Mouse (Mus musculus): Measurements from ENCODE around the gene Eif4g1. TPM values are rescaled to one million over a fixed set of nuclear protein-coding genes. Genes with fewer than 3 reads are reported as not detected.

Eif4g1 gene
- polyA plus RNA-seq, 1 experiment, result 232 TPM

- no peak overlapping the region for H3K4me2 ChIP-seq (ENCODE audit: low read depth)
- no peaks in the 10 kb centered on the region for H3K36me3 ChIP-seq (ENCODE audit: control insufficient read depth, insufficient read depth)
- no peaks in the 10 kb centered on the region for H3K27me3 ChIP-seq (ENCODE audit: control insufficient read depth, insufficient read depth, insufficient read length)
- no peaks in the 10 kb centered on the region for H3K79me2 ChIP-seq (ENCODE audit: control insufficient read depth, insufficient read depth)
- H3ac ChIP-seq (ENCODE audit: control insufficient read depth, insufficient read length), result no peak overlapping the region
- TF ChIP-seq MAX (IDR thresholded peaks at IDR 0.05; ENCODE audit: low read depth) (no peak), POLR2AphosphoS2 (IDR thresholded peaks at IDR 0.05; ENCODE audit: insufficient read length, low read depth) (no peak), REST (IDR thresholded peaks at IDR 0.05; ENCODE audit: insufficient read depth, insufficient read length) (no peak), USF1 (IDR thresholded peaks at IDR 0.05; ENCODE audit: low read depth) (no peak), CEBPB (IDR thresholded peaks at IDR 0.05; ENCODE audit: insufficient read depth, poor library complexity, severe bottlenecking) (no peak), MYOG (IDR thresholded peaks at IDR 0.05; ENCODE audit: control insufficient read depth in 1 of 3, insufficient read depth in 1 of 3, insufficient read length in 2 of 3, low read depth in 2 of 3) (no peak), MYOD1 (IDR thresholded peaks at IDR 0.05; ENCODE audit: control insufficient read depth in 1 of 3, insufficient read length in 2 of 3, low read depth in 2 of 3) (no peak), POLR2A (IDR thresholded peaks at IDR 0.05; ENCODE audit: insufficient read length, low read depth) (no peak), TCF12 (IDR thresholded peaks at IDR 0.05; ENCODE audit: insufficient read depth, poor library complexity, severe bottlenecking) (no peak), E2F4 (IDR thresholded peaks at IDR 0.05; ENCODE audit: insufficient read depth) (no peak), SRF (IDR thresholded peaks at IDR 0.05; ENCODE audit: control insufficient read depth, insufficient read length, low read depth) (no peak), TCF3 (IDR thresholded peaks at IDR 0.05; ENCODE audit: insufficient read length, low read depth) (no peak)
- H3K4me3 ChIP-seq, result no peak overlapping the region
Observed at GRCm38 (mm10) chr16:20703699-20704400, 35.7 kb downstream of the Eif4g1 start.

GRCm38 (mm10) chr16:20705786-20706185, 37.7 kb downstream of the Eif4g1 start:
- TF ChIP-seq REST (IDR thresholded peaks at IDR 0.05; ENCODE audit: insufficient read depth, insufficient read length) (no peak), TCF12 (IDR thresholded peaks at IDR 0.05; ENCODE audit: insufficient read depth, poor library complexity, severe bottlenecking) (no peak), CEBPB (IDR thresholded peaks at IDR 0.05; ENCODE audit: insufficient read depth, poor library complexity, severe bottlenecking) (no peak), USF1 (IDR thresholded peaks at IDR 0.05; ENCODE audit: low read depth) (no peak), TCF3 (IDR thresholded peaks at IDR 0.05; ENCODE audit: insufficient read length, low read depth) (no peak), SRF (IDR thresholded peaks at IDR 0.05; ENCODE audit: control insufficient read depth, insufficient read length, low read depth) (no peak), POLR2AphosphoS2 (IDR thresholded peaks at IDR 0.05; ENCODE audit: insufficient read length, low read depth) (no peak), E2F4 (IDR thresholded peaks at IDR 0.05; ENCODE audit: insufficient read depth) (no peak)
- no peak overlapping the region for H3K4me2 ChIP-seq (ENCODE audit: low read depth)
- no peaks in the 10 kb centered on the region for H3K36me3 ChIP-seq (ENCODE audit: control insufficient read depth, insufficient read depth)
- H3K27me3 ChIP-seq (ENCODE audit: control insufficient read depth, insufficient read depth, insufficient read length), result no peaks in the 10 kb centered on the region
- H3ac ChIP-seq (ENCODE audit: control insufficient read depth, insufficient read length), result no peak overlapping the region
- H3K79me2 ChIP-seq (ENCODE audit: control insufficient read depth, insufficient read depth), result no peaks in the 10 kb centered on the region
- H3K4me3 ChIP-seq, result no peak overlapping the region

DNA sequence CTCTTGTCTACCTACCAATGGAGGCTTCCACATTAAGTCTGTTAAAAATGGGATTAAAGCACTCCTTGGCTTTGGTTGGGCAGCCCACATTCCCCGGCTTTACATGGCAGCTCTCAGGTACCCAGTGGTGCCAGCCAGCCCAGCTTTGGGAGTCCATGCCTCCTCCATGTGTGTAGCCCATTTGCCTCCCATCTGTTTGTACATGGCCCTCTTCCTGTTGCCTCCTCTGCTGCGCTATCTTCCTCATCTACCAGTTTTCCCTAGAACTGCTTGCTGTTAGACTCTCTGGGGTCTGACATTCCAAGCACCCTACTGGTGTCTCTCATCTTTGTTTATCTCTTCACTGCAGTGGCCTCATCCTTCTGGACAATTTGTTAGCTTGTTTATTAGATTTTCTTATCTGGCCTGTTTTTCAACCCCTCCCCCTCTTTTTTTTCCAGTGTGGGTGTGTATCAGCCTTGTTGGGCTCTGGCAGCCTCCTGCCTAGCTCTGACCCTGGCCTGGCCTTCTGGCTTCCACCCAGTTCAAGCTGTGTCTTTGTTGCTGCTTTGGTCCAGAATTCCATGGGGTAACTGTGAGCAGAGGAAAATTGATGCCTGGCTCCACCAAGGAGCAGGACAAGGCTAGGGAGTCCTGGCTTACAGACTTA, 38.4 kb downstream of the Eif4g1 start:
- Histone ChIP-seq H3K4me2 (ENCODE audit: low read depth) (no peak overlapping the region), H3K36me3 (ENCODE audit: control insufficient read depth, insufficient read depth) (no peaks in the 10 kb centered on the region), H3K4me3 (no peak overlapping the region), H3ac (ENCODE audit: control insufficient read depth, insufficient read length) (no peak overlapping the region), H3K79me2 (ENCODE audit: control insufficient read depth, insufficient read depth) (no peaks in the 10 kb centered on the region), H3K27me3 (ENCODE audit: control insufficient read depth, insufficient read depth, insufficient read length) (no peaks in the 10 kb centered on the region)
- TF ChIP-seq E2F4 (IDR thresholded peaks at IDR 0.05; ENCODE audit: insufficient read depth) (no peak), REST (IDR thresholded peaks at IDR 0.05; ENCODE audit: insufficient read depth, insufficient read length) (no peak), POLR2AphosphoS2 (IDR thresholded peaks at IDR 0.05; ENCODE audit: insufficient read length, low read depth) (no peak), MYOG (IDR thresholded peaks at IDR 0.05; ENCODE audit: control insufficient read depth in 1 of 3, insufficient read depth in 1 of 3, insufficient read length in 2 of 3, low read depth in 2 of 3) (no peak), USF1 (IDR thresholded peaks at IDR 0.05; ENCODE audit: low read depth) (no peak), POLR2A (IDR thresholded peaks at IDR 0.05; ENCODE audit: insufficient read length, low read depth) (no peak), MYOD1 (IDR thresholded peaks at IDR 0.05; ENCODE audit: control insufficient read depth in 1 of 3, insufficient read length in 2 of 3, low read depth in 2 of 3) (no peak), TCF12 (IDR thresholded peaks at IDR 0.05; ENCODE audit: insufficient read depth, poor library complexity, severe bottlenecking) (no peak), MAX (IDR thresholded peaks at IDR 0.05; ENCODE audit: low read depth) (no peak), TCF3 (IDR thresholded peaks at IDR 0.05; ENCODE audit: insufficient read length, low read depth) (no peak), SRF (IDR thresholded peaks at IDR 0.05; ENCODE audit: control insufficient read depth, insufficient read length, low read depth) (no peak), CEBPB (IDR thresholded peaks at IDR 0.05; ENCODE audit: insufficient read depth, poor library complexity, severe bottlenecking) (no peak)

DNA sequence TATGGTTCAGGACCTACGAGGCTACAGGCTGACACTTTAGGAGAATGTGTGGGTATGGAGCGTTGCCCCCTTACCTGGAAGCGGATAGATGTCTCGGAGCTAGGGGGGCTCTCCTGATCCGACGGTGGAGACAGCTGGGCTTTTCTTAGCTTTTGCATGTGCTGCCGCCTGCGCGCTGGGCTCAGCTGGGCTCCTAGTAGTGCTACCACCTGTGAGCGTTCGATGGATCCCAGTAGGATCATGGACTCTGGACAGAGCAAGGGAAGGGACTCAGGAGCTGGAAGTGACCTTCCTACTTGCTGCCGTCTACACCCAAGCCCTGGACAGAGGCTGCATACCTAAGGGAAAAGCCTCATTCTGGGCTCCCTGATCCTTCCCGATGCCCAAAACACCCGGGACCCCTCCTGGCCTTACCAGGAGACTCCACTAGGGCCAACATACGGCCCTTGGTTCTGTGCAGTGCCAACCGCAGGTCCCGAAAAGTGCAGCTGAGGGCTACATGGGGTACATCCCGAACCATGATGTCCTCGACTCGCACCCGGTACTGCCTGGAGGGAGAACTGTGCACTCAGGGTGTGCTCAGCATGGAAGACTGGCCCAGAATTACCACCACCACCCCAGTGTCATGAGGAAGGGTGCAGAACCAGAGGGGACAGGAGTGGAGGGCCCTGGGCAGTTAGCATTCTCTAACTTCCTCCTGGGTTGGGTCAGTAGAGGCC, 40.3 kb downstream of the Eif4g1 start:
- TF ChIP-seq TCF12 (IDR thresholded peaks at IDR 0.05; ENCODE audit: insufficient read depth, poor library complexity, severe bottlenecking) (no peak), REST (IDR thresholded peaks at IDR 0.05; ENCODE audit: insufficient read depth, insufficient read length) (no peak), MAX (IDR thresholded peaks at IDR 0.05; ENCODE audit: low read depth) (no peak), SRF (IDR thresholded peaks at IDR 0.05; ENCODE audit: control insufficient read depth, insufficient read length, low read depth) (no peak)
- H3ac ChIP-seq (ENCODE audit: control insufficient read depth, insufficient read length), result no peak overlapping the region
- H3K27me3 ChIP-seq (ENCODE audit: control insufficient read depth, insufficient read depth, insufficient read length), result no peaks in the 10 kb centered on the region
- H3K4me2 ChIP-seq (ENCODE audit: low read depth), result no peak overlapping the region
- H3K79me2 ChIP-seq (ENCODE audit: control insufficient read depth, insufficient read depth), result no peaks in the 10 kb centered on the region
- H3K4me3 ChIP-seq, result no peak overlapping the region
- H3K36me3 ChIP-seq (ENCODE audit: control insufficient read depth, insufficient read depth), result no peaks in the 10 kb centered on the region

Measured in myocyte (in vitro differentiated cells).